Mouse (Mus musculus): ENCODE results near the gene Notch3.
"Not testable (repeated sequence)": the region's sequence is repeated elsewhere in the genome, so short reads cannot be mapped to it uniquely, and the experiment has no call there.

Gene Notch3

GRCm38 (mm10) chr17:32119196-32119595 lies 47.5 kb downstream of the Notch3 start:
- no peak for DNase-seq (ENCODE audit: low spot score in 2 of 2)

- no peak for DNase-seq (ENCODE audit: low spot score in 2 of 2)
Observed at GRCm38 (mm10) chr17:32118484-32118883, 48.2 kb downstream of the Notch3 start.

GRCm38 (mm10) chr17:32117872-32118421 lies 48.7 kb downstream of the Notch3 start:
- DNase-seq (ENCODE audit: low spot score in 2 of 2): peak; percentile 81 to 86

- no peak for DNase-seq (ENCODE audit: low spot score in 2 of 2)
Observed at GRCm38 (mm10) chr17:32117287-32117871, 49.3 kb downstream of the Notch3 start.

GRCm38 (mm10) chr17:32116586-32117286 lies 49.9 kb downstream of the Notch3 start:
- DNase-seq (ENCODE audit: low spot score in 2 of 2): no peak

GRCm38 (mm10) chr17:32114486-32114885 lies 52.2 kb downstream of the Notch3 start:
- not testable (repeated sequence) for DNase-seq (ENCODE audit: low spot score in 2 of 2)

- DNase-seq (ENCODE audit: low spot score in 2 of 2): peak; percentile 36 to 57
Observed at GRCm38 (mm10) chr17:32113523-32114421, 52.9 kb downstream of the Notch3 start.

- no peak for DNase-seq (ENCODE audit: low spot score in 2 of 2)
Observed at GRCm38 (mm10) chr17:32113255-32113522, 53.5 kb downstream of the Notch3 start.

GRCm38 (mm10) chr17:32112434-32113254 lies 54.0 kb downstream of the Notch3 start:
- DNase-seq (ENCODE audit: low spot score in 2 of 2): no peak

- DNase-seq (ENCODE audit: low spot score in 2 of 2): no peak
Observed at GRCm38 (mm10) chr17:32110980-32111780, 55.5 kb downstream of the Notch3 start.

GRCm38 (mm10) chr17:32110424-32110823 lies 56.2 kb downstream of the Notch3 start:
- DNase-seq (ENCODE audit: low spot score in 2 of 2): no peak

- no peak for DNase-seq (ENCODE audit: low spot score in 2 of 2)
Observed at GRCm38 (mm10) chr17:32109201-32109940, 57.3 kb downstream of the Notch3 start.

- not testable (repeated sequence) for DNase-seq (ENCODE audit: low spot score in 2 of 2)
Observed at GRCm38 (mm10) chr17:32108320-32109011, 58.2 kb downstream of the Notch3 start.

- no peak for DNase-seq (ENCODE audit: low spot score in 2 of 2)
Observed at GRCm38 (mm10) chr17:32107877-32108276, 58.8 kb downstream of the Notch3 start.

- DNase-seq (ENCODE audit: low spot score in 2 of 2): no peak
Observed at GRCm38 (mm10) chr17:32106358-32106757, 60.3 kb downstream of the Notch3 start.

GRCm38 (mm10) chr17:32103054-32103453 lies 63.6 kb downstream of the Notch3 start:
- no peak for DNase-seq (ENCODE audit: low spot score in 2 of 2)

GRCm38 (mm10) chr17:32099943-32100586 lies 66.6 kb downstream of the Notch3 start:
- no peak for DNase-seq (ENCODE audit: low spot score in 2 of 2)

- no peak for DNase-seq (ENCODE audit: low spot score in 2 of 2)
Observed at GRCm38 (mm10) chr17:32099574-32099942, 67.1 kb downstream of the Notch3 start.

- DNase-seq (ENCODE audit: low spot score in 2 of 2): not testable (repeated sequence)
Observed at GRCm38 (mm10) chr17:32098905-32099304, 67.7 kb downstream of the Notch3 start.

Data from right cerebral cortex, postnatal 36 days (tissue).